Mouse (Mus musculus) stomach, postnatal 0 days (tissue): Measurements from ENCODE around the gene Hist2h2ac.

Experiments
- CTCF ChIP-seq: IDR thresholded peaks from 2 replicates; pipeline ENCODE4 v1.5.1; 2016; ENCODE audit warnings: antibody characterized with exemption, low read depth, mild to moderate bottlenecking, moderate library complexity
- EP300 ChIP-seq: optimal IDR thresholded peaks from 2 replicates; pipeline ENCODE3; 2016; ENCODE audit warnings: antibody characterized with exemption

DNA sequence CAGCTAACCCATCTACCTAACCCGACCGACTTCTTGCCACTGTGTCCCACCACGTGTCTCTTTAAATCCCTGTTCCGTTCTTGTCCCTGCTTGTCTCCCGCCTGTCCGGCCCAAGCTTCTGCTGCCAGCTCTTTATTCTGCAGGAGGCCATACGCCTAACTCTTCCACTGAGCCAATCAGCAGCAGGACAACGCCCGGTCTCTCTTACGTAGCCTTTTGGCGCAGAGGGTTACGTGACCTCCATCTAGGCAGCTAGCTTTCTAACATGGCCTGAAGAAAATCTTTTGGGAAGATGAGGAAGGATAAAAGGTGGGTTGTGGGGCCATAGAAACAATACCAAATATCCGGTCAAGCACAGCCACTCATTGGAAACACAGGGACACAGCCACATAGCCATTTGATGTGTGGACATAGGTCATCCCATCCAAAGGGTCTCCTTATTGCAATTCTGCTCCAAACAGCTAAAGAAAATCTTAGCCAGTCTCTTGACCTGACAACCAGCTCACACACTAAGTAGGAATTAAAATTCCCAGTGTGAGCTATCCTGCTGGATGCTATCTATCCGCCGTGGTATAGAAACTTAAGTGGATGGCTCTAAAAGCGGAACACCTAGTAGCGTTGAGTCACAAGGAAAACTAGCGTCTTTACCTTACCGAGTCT lies 41.7 kb upstream of the Hist2h2ac start:
- no peak for TF ChIP-seq CTCF
- TF ChIP-seq EP300, result no peak
